Mouse (Mus musculus): ENCODE data around the gene Ccm2l. TPM values are rescaled to one million over a fixed set of nuclear protein-coding genes. Genes with fewer than 3 reads are reported as not detected.

Gene Ccm2l
- polyA plus RNA-seq, 1 experiment from 2014 or later, result 1.2 TPM

DNA sequence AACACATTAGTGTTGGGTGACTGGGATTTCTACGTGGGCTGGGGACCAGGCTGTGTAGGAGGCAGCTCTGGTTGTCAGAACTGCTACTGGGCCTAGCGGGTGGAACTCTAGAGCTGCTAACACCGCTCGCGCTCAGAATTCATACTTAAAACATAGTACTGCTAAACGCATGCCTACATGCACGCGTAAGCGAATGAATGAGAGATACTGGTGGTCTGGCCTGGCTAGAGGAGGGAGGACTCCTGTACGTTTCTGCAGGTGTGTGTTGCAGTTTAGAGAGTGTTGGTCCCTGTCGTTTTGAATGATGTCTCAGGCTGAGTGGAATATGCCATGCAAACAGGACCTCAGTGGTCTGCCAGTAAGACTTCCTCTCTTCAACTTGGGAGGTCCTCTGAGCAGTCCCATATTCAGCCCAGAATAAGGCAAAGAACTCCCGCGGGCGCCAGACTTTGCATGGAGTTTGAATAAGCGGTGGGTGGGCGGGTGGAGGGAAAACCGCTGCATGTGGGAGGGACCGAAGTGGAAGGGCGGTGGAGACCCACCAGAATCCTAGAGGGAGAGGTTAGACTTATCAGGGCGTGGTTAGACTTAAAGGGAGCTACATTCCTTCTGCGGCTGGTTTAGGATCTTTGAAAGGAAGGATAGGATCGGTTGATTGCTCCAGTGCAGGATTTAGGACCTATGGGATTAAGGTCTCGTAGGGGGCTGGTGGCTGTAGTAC lies 41.5 kb downstream of the Ccm2l start:
- Histone ChIP-seq H3K9ac (replicated peaks; ENCODE audit: low read depth, low read length) (no peak overlapping the region), H3K4me2 (ENCODE audit: low read depth, low read length) (no peak overlapping the region; the same call in 1 of the 2 replicates), H3K27ac (ENCODE audit: low read depth, low read length) (no peak overlapping the region), H3K27me3 (ENCODE audit: control insufficient read depth, insufficient read depth, low read length) (peaks cover 13% of the 10 kb centered on the region), H3K4me1 (ENCODE audit: control insufficient read depth, insufficient read depth, low read length) (peaks cover 4% of the 10 kb centered on the region; the same call in 1 of the 2 replicates), H3K4me3 (ENCODE audit: low read depth, low read length) (no peak overlapping the region), H3K9me3 (ENCODE audit: control insufficient read depth, low read length) (no peaks in the 10 kb centered on the region), H3K36me3 (ENCODE audit: control insufficient read depth, insufficient read depth, low read length) (no peaks in the 10 kb centered on the region)
- 33% methylated on average over 23 of the region's 23 CpGs for WGBS
- ATAC-seq (ENCODE audit: low read depth), result no peak

- H3K27ac ChIP-seq (ENCODE audit: low read depth, low read length), result no peak overlapping the region
- no peak for ATAC-seq (ENCODE audit: low read depth)
- peaks cover 13% of the 10 kb centered on the region for H3K27me3 ChIP-seq (ENCODE audit: control insufficient read depth, insufficient read depth, low read length)
- peaks cover 4% of the 10 kb centered on the region; the same call in 1 of the 2 replicates for H3K4me1 ChIP-seq (ENCODE audit: control insufficient read depth, insufficient read depth, low read length)
- H3K4me2 ChIP-seq (ENCODE audit: low read depth, low read length), result peak overlapping the region; percentile 62
- 4% methylated on average over 15 of the region's 15 CpGs for WGBS
- no peaks in the 10 kb centered on the region for H3K36me3 ChIP-seq (ENCODE audit: control insufficient read depth, insufficient read depth, low read length)
- H3K9me3 ChIP-seq (ENCODE audit: control insufficient read depth, low read length), result no peaks in the 10 kb centered on the region
- no peak overlapping the region for H3K9ac ChIP-seq (replicated peaks; ENCODE audit: low read depth, low read length)
- peak overlapping the region; percentile 34 for H3K4me3 ChIP-seq (ENCODE audit: low read depth, low read length)
Measured at GRCm38 (mm10) chr2:153107802-153108201, 42.0 kb downstream of the Ccm2l start.

DNA sequence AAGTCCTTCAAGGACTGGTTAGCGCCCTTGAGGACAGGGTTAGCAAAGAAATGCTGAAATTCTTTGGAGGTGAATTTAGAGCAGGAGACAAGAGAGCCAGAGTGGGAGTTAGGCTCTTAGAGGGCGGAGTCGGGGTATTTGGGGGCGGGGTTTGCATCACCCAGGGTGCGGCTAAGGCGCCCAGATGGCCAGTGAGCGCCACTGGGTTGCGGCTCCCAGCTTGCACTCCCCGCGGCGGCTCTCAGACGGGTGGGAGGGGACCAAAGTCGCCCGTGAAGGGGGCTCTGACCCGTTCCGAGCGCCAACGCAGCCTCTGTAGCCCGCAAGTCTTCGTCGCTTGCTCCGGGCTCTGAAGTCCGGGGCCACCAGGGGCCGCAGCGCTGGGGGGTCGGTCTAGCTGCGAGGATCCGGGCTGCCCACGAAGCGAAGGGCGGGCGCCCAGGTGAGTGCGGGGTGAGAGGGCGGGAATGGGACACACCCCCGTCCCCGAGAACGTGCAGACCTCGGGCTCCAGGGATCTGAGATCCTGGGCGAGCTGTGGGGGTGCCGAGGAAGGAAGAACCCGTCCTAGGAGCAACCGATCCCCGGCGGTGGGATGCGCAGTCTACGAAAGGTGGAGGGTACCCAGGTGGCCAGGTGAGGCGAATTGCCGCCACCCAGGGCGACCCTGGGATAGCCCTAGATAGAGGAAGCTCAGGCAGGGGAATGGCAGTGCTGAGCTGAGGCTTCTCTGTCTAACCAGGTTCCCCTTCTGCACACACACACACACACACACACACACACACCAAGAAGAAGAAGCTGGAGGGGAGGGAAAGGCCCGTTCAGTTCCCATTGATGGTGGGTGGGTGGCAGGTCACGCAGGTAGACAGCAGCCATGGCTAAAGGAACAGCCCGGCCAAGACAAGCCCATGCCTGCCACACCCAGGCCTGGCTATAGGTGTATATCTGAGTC lies 42.8 kb downstream of the Ccm2l start, which contains the start of gene Hck:
Gene Hck (plus strand): TSS at position 156 of the 952 bp plus-strand sequence.
- no peaks in the 10 kb centered on the region for H3K36me3 ChIP-seq (ENCODE audit: control insufficient read depth, insufficient read depth, low read length)
- 2% methylated on average over 52 of the region's 52 CpGs for WGBS

DNA sequence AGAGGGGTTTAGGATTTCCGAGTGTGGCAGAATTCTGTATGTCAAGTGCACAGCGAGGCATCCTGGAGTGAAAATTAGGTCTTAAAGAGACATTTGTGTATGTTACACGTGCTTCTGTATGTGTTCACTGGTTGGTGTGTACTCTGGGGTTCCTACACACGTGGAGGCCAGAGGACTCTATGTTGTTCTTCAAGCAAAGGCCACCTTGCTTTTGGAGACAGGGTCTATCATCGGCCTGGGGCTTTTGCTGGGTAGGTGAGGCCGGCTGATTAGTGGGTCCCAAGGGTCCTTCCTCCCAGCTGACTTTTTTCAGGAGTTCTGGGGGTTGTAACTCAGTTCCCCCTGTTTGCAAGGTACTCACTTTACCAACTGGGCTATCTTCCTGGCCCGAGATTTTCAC lies 43.8 kb downstream of the Ccm2l start:
- peaks cover 13% of the 10 kb centered on the region for H3K27me3 ChIP-seq (ENCODE audit: control insufficient read depth, insufficient read depth, low read length)

More for the DNA sequence above, 42.8 kb downstream of the Ccm2l start, which contains the start of gene Hck:
- Histone ChIP-seq H3K27ac (ENCODE audit: low read depth, low read length) (no peak within 1 kb of the TSS), H3K4me2 (ENCODE audit: low read depth, low read length) (peak within 1 kb of the TSS; percentile 62), H3K4me1 (ENCODE audit: control insufficient read depth, insufficient read depth, low read length) (peaks cover 4% of the 10 kb centered on the region; the same call in 1 of the 2 replicates), H3K9me3 (ENCODE audit: control insufficient read depth, low read length) (no peaks in the 10 kb centered on the region), H3K27me3 (ENCODE audit: control insufficient read depth, insufficient read depth, low read length) (peaks cover 13% of the 10 kb centered on the region), H3K4me3 (ENCODE audit: low read depth, low read length) (peak within 1 kb of the TSS; percentile 34), H3K9ac (replicated peaks; ENCODE audit: low read depth, low read length) (peak within 1 kb of the TSS; percentile 48)
- no peak; the same call in 1 of the 2 replicates for ATAC-seq (ENCODE audit: low read depth)

GRCm38 (mm10) chr2:153111298-153111697 lies 45.5 kb downstream of the Ccm2l start:
- Histone ChIP-seq H3K9ac (replicated peaks; ENCODE audit: low read depth, low read length) (no peak overlapping the region), H3K4me2 (ENCODE audit: low read depth, low read length) (no peak overlapping the region), H3K4me3 (ENCODE audit: low read depth, low read length) (no peak overlapping the region), H3K27ac (ENCODE audit: low read depth, low read length) (no peak overlapping the region), H3K4me1 (ENCODE audit: control insufficient read depth, insufficient read depth, low read length) (peaks cover 4% of the 10 kb centered on the region; the same call in 1 of the 2 replicates), H3K9me3 (ENCODE audit: control insufficient read depth, low read length) (no peaks in the 10 kb centered on the region), H3K36me3 (ENCODE audit: control insufficient read depth, insufficient read depth, low read length) (no peaks in the 10 kb centered on the region), H3K27me3 (ENCODE audit: control insufficient read depth, insufficient read depth, low read length) (peaks cover 13% of the 10 kb centered on the region)
- 89% methylated on average over 7 of the region's 7 CpGs for WGBS
- no peak for ATAC-seq (ENCODE audit: low read depth)

More for the DNA sequence above, 43.8 kb downstream of the Ccm2l start:
- no peak overlapping the region for H3K4me3 ChIP-seq (ENCODE audit: low read depth, low read length)
- H3K4me1 ChIP-seq (ENCODE audit: control insufficient read depth, insufficient read depth, low read length), result peaks cover 4% of the 10 kb centered on the region; the same call in 1 of the 2 replicates
- WGBS, result 64% methylated on average over 7 of the region's 7 CpGs
- H3K9ac ChIP-seq (replicated peaks; ENCODE audit: low read depth, low read length), result no peak overlapping the region
- H3K27ac ChIP-seq (ENCODE audit: low read depth, low read length), result no peak overlapping the region
- no peak overlapping the region for H3K4me2 ChIP-seq (ENCODE audit: low read depth, low read length)
- H3K9me3 ChIP-seq (ENCODE audit: control insufficient read depth, low read length), result no peaks in the 10 kb centered on the region
- H3K36me3 ChIP-seq (ENCODE audit: control insufficient read depth, insufficient read depth, low read length), result no peaks in the 10 kb centered on the region
- no peak for ATAC-seq (ENCODE audit: low read depth)

GRCm38 (mm10) chr2:153115679-153116081 lies 49.9 kb downstream of the Ccm2l start:
- H3K9me3 ChIP-seq (ENCODE audit: control insufficient read depth, low read length), result no peaks in the 10 kb centered on the region
- no peak overlapping the region for H3K4me2 ChIP-seq (ENCODE audit: low read depth, low read length)
- no peak overlapping the region for H3K4me3 ChIP-seq (ENCODE audit: low read depth, low read length)
- no peak for ATAC-seq (ENCODE audit: low read depth)
- 78% methylated on average over 4 of the region's 4 CpGs for WGBS
- no peaks in the 10 kb centered on the region for H3K4me1 ChIP-seq (ENCODE audit: control insufficient read depth, insufficient read depth, low read length)
- H3K36me3 ChIP-seq (ENCODE audit: control insufficient read depth, insufficient read depth, low read length), result no peaks in the 10 kb centered on the region
- H3K9ac ChIP-seq (replicated peaks; ENCODE audit: low read depth, low read length), result no peak overlapping the region
- no peaks in the 10 kb centered on the region for H3K27me3 ChIP-seq (ENCODE audit: control insufficient read depth, insufficient read depth, low read length)
- H3K27ac ChIP-seq (ENCODE audit: low read depth, low read length), result no peak overlapping the region

- 78% methylated on average over 7 of the region's 7 CpGs for WGBS
- Histone ChIP-seq H3K27ac (ENCODE audit: low read depth, low read length) (no peak overlapping the region), H3K4me2 (ENCODE audit: low read depth, low read length) (no peak overlapping the region), H3K36me3 (ENCODE audit: control insufficient read depth, insufficient read depth, low read length) (no peaks in the 10 kb centered on the region), H3K4me1 (ENCODE audit: control insufficient read depth, insufficient read depth, low read length) (no peaks in the 10 kb centered on the region), H3K27me3 (ENCODE audit: control insufficient read depth, insufficient read depth, low read length) (no peaks in the 10 kb centered on the region), H3K9ac (replicated peaks; ENCODE audit: low read depth, low read length) (no peak overlapping the region), H3K4me3 (ENCODE audit: low read depth, low read length) (no peak overlapping the region), H3K9me3 (ENCODE audit: control insufficient read depth, low read length) (no peaks in the 10 kb centered on the region)
- ATAC-seq (ENCODE audit: low read depth), result no peak
Measured at GRCm38 (mm10) chr2:153117051-153117486, 51.3 kb downstream of the Ccm2l start.

GRCm38 (mm10) chr2:153119488-153119887 lies 53.7 kb downstream of the Ccm2l start:
- no peak overlapping the region for H3K4me2 ChIP-seq (ENCODE audit: low read depth, low read length)
- H3K27me3 ChIP-seq (ENCODE audit: control insufficient read depth, insufficient read depth, low read length), result no peaks in the 10 kb centered on the region
- no peaks in the 10 kb centered on the region for H3K9me3 ChIP-seq (ENCODE audit: control insufficient read depth, low read length)
- H3K4me1 ChIP-seq (ENCODE audit: control insufficient read depth, insufficient read depth, low read length), result no peaks in the 10 kb centered on the region
- H3K27ac ChIP-seq (ENCODE audit: low read depth, low read length), result no peak overlapping the region
- ATAC-seq (ENCODE audit: low read depth), result no peak
- H3K9ac ChIP-seq (replicated peaks; ENCODE audit: low read depth, low read length), result no peak overlapping the region
- no peak overlapping the region for H3K4me3 ChIP-seq (ENCODE audit: low read depth, low read length)
- H3K36me3 ChIP-seq (ENCODE audit: control insufficient read depth, insufficient read depth, low read length), result no peaks in the 10 kb centered on the region
- WGBS, result 89% methylated on average over 6 of the region's 6 CpGs

Measured in neural tube, embryonic 14.5 days (tissue).